Mouse (Mus musculus) bone marrow macrophage, adult 2 months (primary cell): Measurements from ENCODE around the gene Gm11627. TPM values are rescaled to one million over a fixed set of nuclear protein-coding genes. Genes with fewer than 3 reads are reported as not detected.

ENCODE experiments used
- H3K27ac ChIP-seq: 2 replicates; pipeline ENCODE4 v1.5.1; 2012; ENCODE audit warnings: low read depth, low read length; ENCODE audit not compliant: insufficient read depth
- H3K4me1 ChIP-seq: 2 replicates; pipeline ENCODE4 v1.6.1; 2012; ENCODE audit warnings: low read length; ENCODE audit not compliant: control insufficient read depth, insufficient read depth
- H3K4me3 ChIP-seq: 2 replicates; pipeline ENCODE4 v1.5.1; 2012; ENCODE audit warnings: mild to moderate bottlenecking, low read length, moderate library complexity; ENCODE audit not compliant: insufficient read depth
- CTCF ChIP-seq: IDR thresholded peaks from 2 replicates; pipeline ENCODE4 v1.5.1; 2012; ENCODE audit warnings: low read depth, mild to moderate bottlenecking, low read length, moderate library complexity
- POLR2A ChIP-seq: IDR thresholded peaks from 2 replicates; pipeline ENCODE4 v1.6.1; 2012; ENCODE audit warnings: mild to moderate bottlenecking, low read depth, low read length, borderline replicate concordance
- polyA plus RNA-seq: library from polyadenylated mRNA; stranded (reverse); fragments of >200 nt; gene quantifications from 2 replicates; pipeline ENCODE4 v1.2.4, GENCODE M21; 2012; ENCODE audit not compliant: missing spikeins, insufficient read depth, insufficient read length

Gm11627 gene
- not detected in 2 replicates for polyA plus RNA-seq

DNA sequence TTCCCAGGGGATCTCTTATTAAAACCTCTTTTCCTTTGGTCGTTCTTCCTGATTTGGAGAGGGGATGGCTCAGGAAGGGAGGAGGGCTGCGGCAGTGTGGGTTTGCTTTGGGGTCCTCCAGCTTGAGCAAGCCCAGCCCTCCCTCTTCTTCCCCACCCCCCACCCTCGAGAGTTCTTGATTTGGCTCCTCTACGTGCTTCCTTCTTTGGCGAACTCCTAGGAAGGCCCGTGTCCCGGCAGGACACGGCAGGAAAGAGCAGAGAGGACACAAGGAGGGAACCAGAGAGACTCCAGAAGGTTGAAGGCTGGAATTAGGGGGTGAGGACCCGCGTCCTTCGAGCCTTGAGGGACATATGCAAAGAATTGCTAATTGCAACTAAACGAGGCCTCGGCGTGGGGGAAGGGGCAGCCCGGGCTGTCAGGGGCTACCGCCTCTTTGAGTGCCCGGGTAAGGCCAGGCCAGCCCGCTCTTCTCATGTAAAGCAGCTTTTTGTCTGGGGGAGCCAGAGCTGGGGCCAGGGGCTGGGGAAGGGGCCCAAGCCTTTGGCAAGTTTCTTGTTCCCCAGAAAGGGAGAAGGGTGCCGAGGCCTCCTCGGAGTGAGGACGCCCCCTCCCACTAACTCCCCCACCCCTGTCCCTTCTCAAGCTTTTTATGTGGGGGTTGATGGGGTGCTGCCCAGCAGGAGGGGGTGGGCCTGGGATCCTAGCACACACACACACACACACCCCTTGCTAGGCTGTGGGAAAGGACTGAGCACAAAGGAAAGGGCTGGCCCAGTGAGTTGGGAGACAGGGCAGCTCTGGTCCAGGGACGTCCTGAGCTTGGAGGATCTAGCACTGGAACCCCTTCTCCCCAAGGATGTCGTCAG is at the start of gene Gm11627:
Gene Gm11627, minus strand, starts transcription at position 297 of the 869 bp plus-strand sequence.
- no peaks in the 10 kb centered on the region for H3K4me1 ChIP-seq
- no peak within 1 kb of the TSS for H3K27ac ChIP-seq
- peak within 1 kb of the TSS; percentile 34 for H3K4me3 ChIP-seq
- TF ChIP-seq POLR2A (no peak), CTCF (no peak)

DNA sequence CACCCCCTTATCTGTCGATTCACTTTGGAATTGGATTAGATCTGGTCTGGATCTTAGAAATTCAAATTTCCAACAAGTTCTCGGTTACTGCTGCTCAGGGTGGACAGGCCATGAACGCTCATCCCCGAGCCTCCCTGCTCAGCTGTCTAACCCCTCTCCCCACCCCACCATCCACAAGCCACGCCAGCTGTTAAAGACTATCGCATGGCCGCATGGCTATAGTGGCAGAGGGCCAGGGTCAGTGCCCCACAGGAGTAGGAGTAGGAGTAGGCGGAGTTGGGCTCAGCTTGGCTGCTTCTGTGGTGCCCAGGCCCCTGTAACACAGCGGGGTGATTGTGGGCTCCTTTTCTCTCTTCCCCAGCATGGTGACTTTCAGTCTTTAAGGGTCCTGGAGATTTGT is 49.3 kb upstream of the Gm11627 start:
- Histone ChIP-seq H3K4me1 (no peaks in the 10 kb centered on the region), H3K27ac (no peak overlapping the region), H3K4me3 (no peak overlapping the region)
- TF ChIP-seq CTCF (no peak), POLR2A (no peak)

DNA sequence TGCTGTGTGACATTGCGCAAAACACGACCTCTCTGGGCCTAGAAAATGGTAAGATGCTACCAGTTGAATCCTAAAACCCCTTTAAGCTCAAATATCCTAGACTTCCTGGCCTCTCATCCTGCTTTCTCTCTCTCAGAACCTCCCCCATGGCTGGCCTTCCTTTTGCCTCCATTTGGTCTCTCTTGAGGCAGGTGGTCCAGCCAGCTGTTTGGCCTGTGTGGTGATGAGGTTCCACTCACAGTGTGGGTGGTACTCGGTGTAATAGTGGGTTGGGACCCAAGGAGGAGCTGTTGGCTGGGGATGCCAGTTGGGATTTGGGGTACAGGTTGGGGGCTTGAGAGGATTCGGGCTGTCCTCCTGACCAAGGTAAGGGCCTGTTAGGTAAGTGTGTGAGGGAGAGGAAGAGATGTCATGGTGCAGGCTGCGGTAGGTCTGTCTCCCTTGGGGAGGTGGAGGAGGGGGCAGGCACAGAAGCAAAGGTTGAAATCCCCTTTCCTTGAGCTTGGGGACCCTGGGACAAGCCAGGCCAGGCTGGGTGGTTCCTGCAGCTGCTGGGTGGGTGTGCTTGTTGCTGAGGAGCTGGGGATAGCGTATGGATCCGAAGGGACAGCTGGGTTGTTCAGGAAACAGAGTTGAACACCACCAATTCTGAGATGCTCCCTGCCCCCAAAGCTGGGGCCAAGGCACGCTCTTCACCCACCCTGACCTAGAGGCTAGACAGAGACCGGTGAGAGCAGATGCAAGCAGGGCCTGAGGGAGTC is 48.1 kb upstream of the Gm11627 start:
- Histone ChIP-seq H3K4me3 (no peak overlapping the region), H3K27ac (no peak overlapping the region), H3K4me1 (no peaks in the 10 kb centered on the region)
- TF ChIP-seq POLR2A (no peak), CTCF (no peak)

DNA sequence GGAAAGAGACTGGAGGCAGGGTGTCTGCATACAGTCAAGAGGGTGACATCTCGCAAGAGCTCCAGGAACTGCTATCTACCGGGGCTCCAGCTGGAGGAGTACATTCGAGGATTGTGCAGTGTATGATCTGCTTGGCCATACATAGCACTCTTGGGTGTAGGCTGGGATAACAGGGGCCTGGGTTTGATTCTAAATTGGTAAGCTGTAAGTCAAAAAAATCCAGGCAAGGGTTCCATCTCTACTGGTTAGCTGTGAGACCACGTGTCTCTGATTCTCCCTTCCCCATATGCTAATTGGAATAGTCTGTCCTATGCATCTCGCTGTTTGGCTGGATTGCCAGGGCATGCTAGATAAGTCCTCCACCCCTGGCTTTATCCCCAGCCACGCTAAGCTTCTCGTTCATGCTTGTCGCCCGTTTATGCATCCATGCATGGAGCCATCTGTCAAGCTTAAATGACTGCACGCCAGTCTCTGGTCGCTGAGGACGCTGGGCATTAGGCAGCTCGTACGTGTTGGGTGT is 45.7 kb upstream of the Gm11627 start:
- no peak for TF ChIP-seq POLR2A
- no peak for TF ChIP-seq CTCF
- Histone ChIP-seq H3K27ac (no peak overlapping the region), H3K4me1 (no peaks in the 10 kb centered on the region), H3K4me3 (no peak overlapping the region)

DNA sequence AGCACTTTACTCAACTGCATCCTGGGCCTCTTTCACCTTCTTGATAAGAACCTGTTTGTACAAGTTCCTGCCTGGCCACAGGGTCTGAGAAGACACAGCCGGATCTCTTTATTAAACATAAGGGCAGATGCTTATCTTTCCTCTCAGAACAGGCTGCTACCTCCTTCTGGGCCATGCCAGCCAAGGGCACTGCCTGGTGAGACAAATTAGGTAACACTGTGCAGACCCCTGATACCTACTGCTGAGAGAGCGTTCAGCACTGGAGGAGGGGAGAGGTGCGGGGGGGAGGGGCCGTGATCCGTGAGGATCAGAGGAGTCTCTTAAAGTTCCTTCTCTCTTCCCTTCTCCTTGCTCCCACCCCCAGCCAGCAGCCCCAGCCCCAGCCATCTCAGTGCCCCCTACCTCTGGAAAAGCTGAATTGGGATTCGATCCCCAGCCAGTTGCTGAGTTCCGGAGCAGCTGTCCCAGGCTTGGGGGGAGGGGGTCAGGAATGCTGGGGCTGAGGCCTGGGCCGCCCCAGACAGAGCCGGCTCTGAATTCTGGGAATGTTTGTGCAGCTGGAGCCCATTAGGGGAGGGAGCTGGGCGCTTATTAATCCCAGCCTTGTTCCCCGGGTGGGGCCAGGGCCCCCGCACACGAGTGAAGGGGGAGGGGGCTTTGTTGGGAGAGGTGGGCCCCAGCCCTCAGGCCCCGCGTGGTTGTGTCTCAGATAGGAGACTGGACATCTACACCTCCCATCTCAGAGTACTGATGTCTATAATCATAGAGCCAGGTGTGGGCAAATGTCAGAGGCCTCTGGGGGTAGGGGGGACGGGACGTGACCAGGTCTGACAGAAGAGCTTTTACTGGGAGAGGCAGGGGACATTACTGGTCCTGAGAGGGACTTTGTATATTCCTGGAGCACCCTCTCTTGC is 44.9 kb upstream of the Gm11627 start:
- TF ChIP-seq POLR2A (no peak), CTCF (no peak)
- no peaks in the 10 kb centered on the region for H3K4me1 ChIP-seq
- H3K4me3 ChIP-seq = no peak overlapping the region
- H3K27ac ChIP-seq = no peak overlapping the region

DNA sequence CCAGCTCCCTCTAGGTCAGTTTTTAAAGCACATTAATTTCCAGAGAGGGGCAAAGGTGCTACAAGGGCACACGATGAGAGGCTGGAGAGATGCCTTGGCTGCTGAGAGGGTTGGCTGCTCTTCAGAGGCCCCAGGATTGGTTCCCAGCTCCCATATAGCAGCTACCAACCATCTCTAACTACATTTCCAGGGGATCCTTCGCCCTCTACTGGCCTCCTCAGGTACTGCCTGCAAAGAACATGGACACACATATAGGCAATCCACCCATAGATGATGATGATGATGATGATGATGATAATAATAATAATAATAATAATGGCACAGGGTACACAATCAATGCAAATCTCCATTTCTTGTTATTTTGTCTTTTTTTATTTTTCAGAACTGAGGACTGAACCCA is 40.2 kb upstream of the Gm11627 start:
- TF ChIP-seq CTCF (no peak), POLR2A (no peak)
- no peak overlapping the region for H3K27ac ChIP-seq
- no peak overlapping the region for H3K4me3 ChIP-seq
- no peaks in the 10 kb centered on the region for H3K4me1 ChIP-seq

DNA sequence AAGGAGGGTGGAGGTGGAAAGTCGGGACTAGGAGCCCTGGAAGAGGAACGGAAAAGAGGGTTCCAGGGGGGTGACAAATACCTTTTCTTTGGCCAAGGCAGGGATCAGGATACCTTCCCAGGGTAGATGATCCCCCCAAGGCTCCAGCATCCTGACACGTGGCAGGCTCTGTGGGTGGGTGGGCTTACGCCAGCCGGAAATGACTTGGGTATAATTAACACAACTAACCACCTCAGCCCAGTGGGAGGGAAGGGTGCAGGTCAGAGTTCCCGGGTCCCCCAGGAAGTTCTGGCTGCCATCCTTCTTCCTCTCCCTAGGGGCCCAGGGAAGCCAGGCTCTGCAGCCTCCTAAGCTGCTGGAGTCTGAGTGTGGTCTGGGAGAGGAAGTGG is 32.0 kb upstream of the Gm11627 start:
- H3K4me1 ChIP-seq = no peaks in the 10 kb centered on the region
- no peak overlapping the region for H3K27ac ChIP-seq
- no peak for TF ChIP-seq CTCF
- no peak overlapping the region for H3K4me3 ChIP-seq

DNA sequence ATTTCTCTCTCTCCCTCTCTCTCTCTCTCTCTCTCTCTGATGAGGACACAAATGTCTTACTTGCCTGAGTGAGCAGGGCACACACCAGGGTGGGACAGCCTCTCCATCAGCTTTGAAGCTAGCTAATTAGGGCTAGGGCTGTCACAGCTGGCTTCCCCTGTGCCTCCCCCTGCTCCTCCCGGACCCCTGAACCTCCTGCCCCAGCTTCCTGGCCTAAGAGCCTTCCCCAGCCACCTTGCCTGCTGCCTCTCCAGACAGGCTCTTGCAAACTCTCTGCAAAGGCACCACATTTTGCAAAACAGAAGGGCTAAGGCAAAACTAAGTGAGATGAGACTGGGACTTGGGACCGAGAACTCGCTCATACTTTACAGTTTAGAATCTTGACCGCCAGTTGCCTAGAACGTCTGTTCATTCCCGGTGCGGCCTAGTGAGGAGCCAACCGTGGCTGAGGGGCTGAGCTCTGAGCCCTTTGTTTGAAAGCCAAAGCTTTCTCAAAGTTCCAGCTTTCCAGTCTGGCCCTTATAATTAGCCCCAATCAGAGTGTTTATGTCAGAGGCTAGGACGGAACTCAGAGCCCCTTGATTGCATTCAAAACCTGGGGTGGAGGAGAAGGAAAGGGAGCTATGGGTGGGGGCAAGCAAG is 31.5 kb upstream of the Gm11627 start:
- Histone ChIP-seq H3K4me1 (no peaks in the 10 kb centered on the region), H3K27ac (no peak overlapping the region), H3K4me3 (no peak overlapping the region)
- TF ChIP-seq CTCF (no peak), POLR2A (no peak)

DNA sequence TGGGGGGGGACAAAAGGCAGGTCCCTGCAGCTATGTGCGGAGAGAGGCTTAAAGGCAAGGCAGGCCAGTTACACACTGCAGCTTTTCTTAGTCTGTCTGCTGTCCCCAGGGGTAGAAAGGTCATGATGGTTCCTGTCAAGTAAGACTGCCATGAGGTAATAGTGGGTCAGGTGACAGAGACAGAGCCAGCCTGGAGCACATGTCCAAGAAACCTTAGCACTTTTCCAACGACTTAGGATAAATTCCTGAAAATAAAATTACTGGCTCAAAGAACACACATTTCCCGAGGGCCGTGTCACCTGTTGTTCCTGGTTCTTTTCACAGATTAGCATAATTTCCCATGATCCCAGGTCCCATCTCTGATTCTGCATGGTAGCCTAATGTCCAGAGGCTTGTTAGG is 31.0 kb upstream of the Gm11627 start:
- no peak overlapping the region for H3K4me3 ChIP-seq
- TF ChIP-seq CTCF (no peak), POLR2A (no peak)
- no peaks in the 10 kb centered on the region for H3K4me1 ChIP-seq
- no peak overlapping the region for H3K27ac ChIP-seq
